Mouse (Mus musculus): Measurements from ENCODE around the gene Iffo1. TPM values are rescaled to one million over a fixed set of nuclear protein-coding genes. Genes with fewer than 3 reads are reported as not detected.

The Iffo1 gene
- total and polyA plus RNA-seq, 2 experiments from 2014 or later, result 12.3 to 41.9 TPM

GRCm38 (mm10) chr6:125166861-125167650 lies 22.0 kb downstream of the Iffo1 start:
- H3K4me1 ChIP-seq (ENCODE audit: control insufficient read depth, insufficient read depth), result peaks cover 18% of the 10 kb centered on the region
- DNase-seq (ENCODE audit: low spot score) (peak; percentile 69), ATAC-seq (ENCODE audit: insufficient read depth, low read depth) (peak; percentile 52)
- H3K9me3 ChIP-seq (replicated peaks; ENCODE audit: control insufficient read depth, low read length), result no peaks in the 10 kb centered on the region
- 18% methylated on average over 10 of the region's 10 CpGs for WGBS
- H3K4me2 ChIP-seq (ENCODE audit: low read depth, low read length), result peak overlapping the region; percentile 78
- peak overlapping the region; percentile 97 for H3K27ac ChIP-seq (ENCODE audit: low read depth)
- peak overlapping the region; percentile 79 for H3K4me3 ChIP-seq (ENCODE audit: low read depth, low read length)
- H3K27me3 ChIP-seq (ENCODE audit: control insufficient read depth, insufficient read depth, low read length), result no peaks in the 10 kb centered on the region
- TF ChIP-seq CTCF (IDR thresholded peaks at IDR 0.05; ENCODE audit: low read depth) (no peak), EP300 (IDR thresholded peaks at IDR 0.05; ENCODE audit: low read depth) (peak; percentile 84)
- peaks cover 63% of the 10 kb centered on the region for H3K36me3 ChIP-seq (replicated peaks; ENCODE audit: control insufficient read depth, insufficient read depth, low read length)
- H3K9ac ChIP-seq (replicated peaks; ENCODE audit: low read depth, low read length), result peak overlapping the region; percentile 58

- TF ChIP-seq CTCF (IDR thresholded peaks at IDR 0.05; ENCODE audit: low read depth), result no peak
- no peak for TF ChIP-seq EP300 (IDR thresholded peaks at IDR 0.05; ENCODE audit: low read depth)
- no peaks in the 10 kb centered on the region for H3K27me3 ChIP-seq (ENCODE audit: control insufficient read depth, insufficient read depth, low read length)
- no peaks in the 10 kb centered on the region for H3K9me3 ChIP-seq (replicated peaks; ENCODE audit: control insufficient read depth, low read length)
- ATAC-seq (ENCODE audit: insufficient read depth, low read depth), result no peak
- peaks cover 68% of the 10 kb centered on the region for H3K36me3 ChIP-seq (replicated peaks; ENCODE audit: control insufficient read depth, insufficient read depth, low read length)
- WGBS, result 83% methylated on average over 14 of the region's 14 CpGs
- no peak overlapping the region for H3K4me3 ChIP-seq (ENCODE audit: low read depth, low read length)
- H3K4me1 ChIP-seq (ENCODE audit: control insufficient read depth, insufficient read depth), result peaks cover 18% of the 10 kb centered on the region
- no peak for DNase-seq (ENCODE audit: low spot score)
- peak overlapping the region; percentile 97 for H3K27ac ChIP-seq (ENCODE audit: low read depth)
- no peak overlapping the region for H3K4me2 ChIP-seq (ENCODE audit: low read depth, low read length)
- no peak overlapping the region for H3K9ac ChIP-seq (replicated peaks; ENCODE audit: low read depth, low read length)
Observed at GRCm38 (mm10) chr6:125168086-125168485, 23.0 kb downstream of the Iffo1 start.

- no peak for TF ChIP-seq EP300 (IDR thresholded peaks at IDR 0.05; ENCODE audit: low read depth)
- TF ChIP-seq CTCF (IDR thresholded peaks at IDR 0.05; ENCODE audit: low read depth), result peak; percentile 59
- peaks cover 8% of the 10 kb centered on the region; the same call in 1 of the 2 replicates for H3K4me1 ChIP-seq (ENCODE audit: control insufficient read depth, insufficient read depth)
- no peak overlapping the region for H3K27ac ChIP-seq (ENCODE audit: low read depth)
- DNase-seq (ENCODE audit: low spot score) (peak; percentile 68), ATAC-seq (ENCODE audit: insufficient read depth, low read depth) (no peak)
- 68% methylated on average over 6 of the region's 6 CpGs for WGBS
- H3K9ac ChIP-seq (replicated peaks; ENCODE audit: low read depth, low read length), result no peak overlapping the region
- peaks cover 76% of the 10 kb centered on the region for H3K36me3 ChIP-seq (replicated peaks; ENCODE audit: control insufficient read depth, insufficient read depth, low read length)
- no peaks in the 10 kb centered on the region for H3K9me3 ChIP-seq (replicated peaks; ENCODE audit: control insufficient read depth, low read length)
- no peak overlapping the region for H3K4me2 ChIP-seq (ENCODE audit: low read depth, low read length)
- H3K4me3 ChIP-seq (ENCODE audit: low read depth, low read length), result no peak overlapping the region
- H3K27me3 ChIP-seq (ENCODE audit: control insufficient read depth, insufficient read depth, low read length), result no peaks in the 10 kb centered on the region
Observed at GRCm38 (mm10) chr6:125170194-125170593, 25.2 kb downstream of the Iffo1 start.

- DNase-seq (ENCODE audit: low spot score), result no peak
- peaks cover 98% of the 10 kb centered on the region for H3K36me3 ChIP-seq (replicated peaks; ENCODE audit: control insufficient read depth, insufficient read depth, low read length)
- 53% methylated on average over 2 of the region's 2 CpGs for WGBS
Observed at GRCm38 (mm10) chr6:125172474-125172873, 27.4 kb downstream of the Iffo1 start.

GRCm38 (mm10) chr6:125173256-125173655 lies 28.2 kb downstream of the Iffo1 start:
- TF ChIP-seq EP300 (IDR thresholded peaks at IDR 0.05; ENCODE audit: low read depth) (no peak), CTCF (IDR thresholded peaks at IDR 0.05; ENCODE audit: low read depth) (no peak)
- no peak overlapping the region for H3K9ac ChIP-seq (replicated peaks; ENCODE audit: low read depth, low read length)
- no peak for ATAC-seq (ENCODE audit: insufficient read depth, low read depth)
- no peaks in the 10 kb centered on the region for H3K4me1 ChIP-seq (ENCODE audit: control insufficient read depth, insufficient read depth)
- H3K4me3 ChIP-seq (ENCODE audit: low read depth, low read length), result no peak overlapping the region
- H3K36me3 ChIP-seq (replicated peaks; ENCODE audit: control insufficient read depth, insufficient read depth, low read length), result peaks cover 98% of the 10 kb centered on the region
- H3K27me3 ChIP-seq (ENCODE audit: control insufficient read depth, insufficient read depth, low read length), result no peaks in the 10 kb centered on the region
- 95% methylated on average over 7 of the region's 7 CpGs for WGBS
- H3K4me2 ChIP-seq (ENCODE audit: low read depth, low read length), result no peak overlapping the region
- H3K27ac ChIP-seq (ENCODE audit: low read depth), result no peak overlapping the region
- DNase-seq (ENCODE audit: low spot score), result no peak
- H3K9me3 ChIP-seq (replicated peaks; ENCODE audit: control insufficient read depth, low read length), result no peaks in the 10 kb centered on the region

More at GRCm38 (mm10) chr6:125172474-125172873, 27.4 kb downstream of the Iffo1 start:
- no peaks in the 10 kb centered on the region for H3K9me3 ChIP-seq (replicated peaks; ENCODE audit: control insufficient read depth, low read length)
- no peak overlapping the region for H3K27ac ChIP-seq (ENCODE audit: low read depth)
- H3K27me3 ChIP-seq (ENCODE audit: control insufficient read depth, insufficient read depth, low read length), result no peaks in the 10 kb centered on the region
- H3K9ac ChIP-seq (replicated peaks; ENCODE audit: low read depth, low read length), result no peak overlapping the region
- ATAC-seq (ENCODE audit: insufficient read depth, low read depth), result no peak
- no peak overlapping the region for H3K4me2 ChIP-seq (ENCODE audit: low read depth, low read length)
- peaks cover 4% of the 10 kb centered on the region; the same call in 1 of the 2 replicates for H3K4me1 ChIP-seq (ENCODE audit: control insufficient read depth, insufficient read depth)
- TF ChIP-seq CTCF (IDR thresholded peaks at IDR 0.05; ENCODE audit: low read depth) (no peak), EP300 (IDR thresholded peaks at IDR 0.05; ENCODE audit: low read depth) (no peak)
- H3K4me3 ChIP-seq (ENCODE audit: low read depth, low read length), result no peak overlapping the region
